ENCODE assay signal across 14 mouse cellular contexts in genomic region chr11:113266706-113267105, GRCm38 (mm10).
A peak's percentile ranks its signal among the peaks of the same experiment; 100 is the strongest.
DNase-seq lines count a peak whose midpoint lies in the region; ATAC-seq lines count a peak whose summit lies in the region.
"Had no signal": no experiment of that assay in that cellular context is flagged by ENCODE, and none has a peak within 500 bp of the region (broad histone marks: within the 10 kb centered on the region; RNA-seq: fewer than 3 reads in every experiment).

No protein-coding gene starts in this region.

- H3K4me3 ChIP-seq in hindbrain, embryonic 12.5 days: no peak overlapping the region
- no peak overlapping the region for H3K4me3 ChIP-seq in hindbrain, embryonic 11.5 days (ENCODE audit: low read depth, low read length)
- H3K4me3 ChIP-seq: heart, embryonic 15.5 days; limb, embryonic 13.5 days; myocyte; stomach, embryonic 15.5 days had no signal

- no peak for DNase-seq in hindbrain, embryonic 11.5 days (ENCODE audit: low spot score)
- peak; percentile 22 for DNase-seq in thymus, postnatal 4 days
- DNase-seq in thymus, postnatal 25 days: no peak
- peak; percentile 66 to 79 for DNase-seq in layer of hippocampus, adult 18-20 months (ENCODE audit: low spot score in 2 of 2)
- DNase-seq in adrenal gland, postnatal 4 days (ENCODE audit: low spot score in 2 of 2): no peak
- no peak for DNase-seq in cerebellum, adult 18-20 months
- DNase-seq: gastrocnemius, postnatal 10 days; kidney, adult 9 months had no signal

- no peaks in the 10 kb centered on the region for H3K9me3 ChIP-seq in hindbrain, embryonic 12.5 days (replicated peaks)
- no peaks in the 10 kb centered on the region for H3K9me3 ChIP-seq in hindbrain, embryonic 11.5 days (ENCODE audit: control insufficient read depth, low read length)
- H3K9me3 ChIP-seq: heart, embryonic 15.5 days; limb, embryonic 13.5 days; stomach, embryonic 15.5 days had no signal

- no peaks in the 10 kb centered on the region for H3K27me3 ChIP-seq in hindbrain, embryonic 12.5 days
- no peaks in the 10 kb centered on the region for H3K27me3 ChIP-seq in hindbrain, embryonic 11.5 days (ENCODE audit: control insufficient read depth, insufficient read depth, low read length)
- H3K27me3 ChIP-seq: heart, embryonic 15.5 days; limb, embryonic 13.5 days; stomach, embryonic 15.5 days had no signal

- no peak overlapping the region for H3K4me2 ChIP-seq in hindbrain, embryonic 12.5 days (replicated peaks)
- H3K4me2 ChIP-seq in hindbrain, embryonic 11.5 days (replicated peaks; ENCODE audit: low read depth, low read length): no peak overlapping the region
- H3K4me2 ChIP-seq: heart, embryonic 15.5 days; limb, embryonic 13.5 days; stomach, embryonic 15.5 days had no signal

- 52% methylated on average over 4 of the region's 4 CpGs for WGBS in hindbrain, embryonic 12.5 days
- 75% methylated on average over 4 of the region's 4 CpGs for WGBS in hindbrain, embryonic 11.5 days

- no peak for ATAC-seq in hindbrain, embryonic 12.5 days (ENCODE audit: low FRiP score)
- no peak for ATAC-seq in hindbrain, embryonic 11.5 days (ENCODE audit: low FRiP score)
- ATAC-seq: lung, postnatal 0 days had no signal

- H3K4me1 ChIP-seq in hindbrain, embryonic 12.5 days: peaks cover 34% of the 10 kb centered on the region
- H3K4me1 ChIP-seq in hindbrain, embryonic 11.5 days (replicated peaks; ENCODE audit: control insufficient read depth, insufficient read depth, low read length): no peaks in the 10 kb centered on the region

- no peaks in the 10 kb centered on the region for H3K36me3 ChIP-seq in hindbrain, embryonic 12.5 days
- H3K36me3 ChIP-seq in hindbrain, embryonic 11.5 days (ENCODE audit: control insufficient read depth, insufficient read depth, low read length): no peaks in the 10 kb centered on the region
- H3K36me3 ChIP-seq: heart, embryonic 15.5 days; limb, embryonic 13.5 days; stomach, embryonic 15.5 days had no signal

- no peak overlapping the region for H3K9ac ChIP-seq in hindbrain, embryonic 12.5 days
- no peak overlapping the region for H3K9ac ChIP-seq in hindbrain, embryonic 11.5 days (ENCODE audit: low read depth, low read length)
- H3K9ac ChIP-seq: heart, embryonic 15.5 days; limb, embryonic 13.5 days; stomach, embryonic 15.5 days had no signal

- peak overlapping the region; percentile 8; the same call in 1 of the 2 replicates for H3K27ac ChIP-seq in hindbrain, embryonic 12.5 days
- no peak overlapping the region for H3K27ac ChIP-seq in hindbrain, embryonic 11.5 days (ENCODE audit: low read depth, low read length)
- H3K27ac ChIP-seq: heart, embryonic 15.5 days; limb, embryonic 13.5 days; stomach, embryonic 15.5 days had no signal

Comparison
In these comparisons a context has a peak if more than half of its experiments do, and no peak if none do; other contexts are left out.
1. DNase-seq: peak in thymus, postnatal 4 days (single experiment) and layer of hippocampus, adult 18-20 months (2 of 2); none in hindbrain, embryonic 11.5 days (single experiment), thymus, postnatal 25 days (single experiment), adrenal gland, postnatal 4 days (0 of 2) and cerebellum, adult 18-20 months (0 of 2).